Mouse (Mus musculus) heart, postnatal 4 days (tissue): ENCODE results near the gene Me3. TPM values are rescaled to one million over a fixed set of nuclear protein-coding genes. Genes with fewer than 3 reads are reported as not detected.

Experiments
- DNase-seq: peaks from one replicate; pipeline ENCODE4 v3.0.0; 2021
- total RNA-seq, 2 experiments: library from RNA; stranded (reverse); gene quantifications; 2 replicates each; pipeline ENCODE4 v1.2.3; 2021

The Me3 gene
- total RNA-seq, 2 experiments from 2014 or later, result 50.7 to 54.0 TPM

DNA sequence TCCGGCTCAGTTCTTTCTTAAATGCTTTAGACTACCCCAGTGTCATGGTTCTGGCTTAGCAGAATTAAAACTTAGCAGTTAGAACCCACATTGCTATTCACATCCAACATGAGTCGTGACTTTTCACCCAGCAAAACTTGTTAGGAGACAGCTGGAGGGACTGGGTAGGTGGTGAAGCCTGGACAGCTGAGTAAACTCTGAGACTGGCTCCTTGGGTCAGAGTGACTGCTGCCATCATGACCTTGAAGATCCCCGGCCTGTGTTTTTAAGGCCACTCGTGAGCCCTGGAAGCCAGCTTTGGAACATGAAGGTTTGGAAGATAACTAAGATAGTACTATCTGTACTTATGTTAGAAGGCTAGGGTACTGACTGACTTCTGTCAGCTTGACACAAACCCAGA, 35.4 kb downstream of the Me3 start:
- DNase-seq, result peak; percentile 4

- peak; percentile 8 for DNase-seq
These were observed 37.3 kb downstream of the Me3 start for GRCm38 (mm10) chr7:89669461-89669860.

- peak; percentile 1 for DNase-seq
These were observed 39.1 kb downstream of the Me3 start for GRCm38 (mm10) chr7:89671104-89671831.

DNA sequence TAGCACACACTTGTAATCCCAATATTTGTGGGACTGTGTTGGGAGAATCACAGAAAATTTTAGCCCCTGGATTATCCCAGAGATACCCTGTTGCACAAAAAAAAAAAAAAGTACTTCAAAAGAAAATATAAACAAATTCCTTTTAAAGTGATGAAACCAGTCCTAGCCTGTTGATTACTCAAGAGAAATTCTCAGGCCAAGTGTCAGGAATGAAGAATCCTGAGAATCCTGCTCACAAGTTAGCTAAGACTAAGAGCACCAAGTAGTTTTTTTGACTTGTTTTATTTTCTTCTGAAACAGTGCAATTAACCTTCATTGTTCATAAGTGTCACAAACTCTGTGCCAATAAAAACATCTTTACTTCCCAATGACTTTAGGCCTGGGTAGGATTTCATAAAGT, 44.0 kb downstream of the Me3 start:
- no peak for DNase-seq

DNA sequence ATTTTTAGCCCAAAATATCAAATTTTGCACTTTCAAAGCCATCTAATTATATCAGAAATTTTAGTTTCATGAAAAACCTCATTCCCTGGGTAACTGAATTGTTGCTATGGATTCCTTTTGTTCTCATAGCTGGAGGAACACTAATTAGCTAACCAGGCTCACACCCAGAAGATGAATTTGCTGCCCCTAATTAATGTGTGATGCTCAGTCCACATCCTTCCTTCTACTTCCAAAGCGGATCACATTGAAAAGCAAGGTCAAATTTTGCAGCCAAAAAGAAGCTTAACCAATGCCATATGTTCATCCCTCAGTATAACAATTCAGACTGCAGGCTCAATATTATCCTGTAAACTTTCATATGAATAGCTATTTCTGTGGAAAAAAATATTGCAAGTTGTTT, 45.7 kb downstream of the Me3 start:
- DNase-seq, result no peak

- peak; percentile 1 for DNase-seq
These were observed 46.5 kb downstream of the Me3 start for GRCm38 (mm10) chr7:89678719-89679118.

GRCm38 (mm10) chr7:89679139-89679538, 46.9 kb downstream of the Me3 start:
- no peak for DNase-seq

GRCm38 (mm10) chr7:89679621-89680140, 47.5 kb downstream of the Me3 start:
- no peak for DNase-seq

GRCm38 (mm10) chr7:89680891-89681290, 48.7 kb downstream of the Me3 start:
- DNase-seq, result no peak

DNA sequence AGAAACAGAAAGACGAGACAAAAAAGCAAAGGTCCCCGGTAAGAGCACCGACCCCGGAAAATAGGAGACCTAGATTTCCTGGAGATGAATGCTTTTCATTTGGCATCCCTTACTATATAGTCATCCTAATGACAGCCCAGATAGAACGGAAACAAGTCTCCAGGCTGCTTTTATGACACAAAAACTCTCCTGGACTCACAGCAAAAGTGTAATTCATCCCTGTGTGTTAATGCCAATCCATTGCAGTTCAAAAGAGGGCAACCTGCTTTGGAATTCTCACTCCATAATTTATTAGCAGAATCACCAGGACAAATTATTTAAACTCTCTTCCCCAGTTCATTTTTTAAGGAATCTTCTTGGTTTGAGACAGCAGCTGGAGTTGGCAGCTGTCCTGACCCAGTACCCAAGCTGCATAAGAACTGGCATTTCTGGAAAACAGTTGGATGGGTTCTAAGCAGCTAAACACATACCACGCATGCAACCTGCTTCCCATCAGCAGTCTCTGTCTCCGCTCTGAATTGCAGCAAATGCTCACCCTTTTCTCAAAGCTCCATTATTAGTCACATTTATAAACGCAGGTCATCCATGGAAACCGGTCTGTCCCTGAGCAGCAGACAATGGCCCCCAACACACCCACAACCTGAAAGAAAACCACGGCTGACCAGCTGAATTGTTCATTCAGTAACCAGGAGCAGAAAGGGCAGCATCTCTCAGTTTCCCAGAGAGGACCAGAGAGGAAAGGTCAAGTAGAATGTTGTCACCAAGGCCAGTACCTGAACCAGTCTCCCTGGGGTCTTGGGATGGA, 49.7 kb downstream of the Me3 start:
- peak; percentile 2 for DNase-seq

DNA sequence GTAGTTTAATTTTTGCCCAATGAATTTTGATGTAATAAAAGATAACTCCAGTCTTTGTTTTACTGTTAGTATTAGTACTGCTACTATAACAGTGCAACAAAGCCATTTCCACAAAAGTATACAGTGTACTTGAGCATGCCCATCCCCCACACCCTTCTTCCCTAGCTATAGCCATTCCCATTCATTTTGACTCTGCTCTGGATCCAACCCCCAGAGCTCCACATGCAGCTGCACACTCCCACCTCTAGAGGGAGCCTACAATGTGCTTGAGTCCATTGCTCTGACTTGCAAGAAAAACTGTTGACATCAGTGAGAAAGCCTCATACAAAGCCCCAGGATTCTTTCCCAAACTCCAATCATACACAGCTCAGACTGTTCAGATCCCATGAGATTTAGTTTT, 66.0 kb downstream of the Me3 start:
- DNase-seq, result peak; percentile 14

DNA sequence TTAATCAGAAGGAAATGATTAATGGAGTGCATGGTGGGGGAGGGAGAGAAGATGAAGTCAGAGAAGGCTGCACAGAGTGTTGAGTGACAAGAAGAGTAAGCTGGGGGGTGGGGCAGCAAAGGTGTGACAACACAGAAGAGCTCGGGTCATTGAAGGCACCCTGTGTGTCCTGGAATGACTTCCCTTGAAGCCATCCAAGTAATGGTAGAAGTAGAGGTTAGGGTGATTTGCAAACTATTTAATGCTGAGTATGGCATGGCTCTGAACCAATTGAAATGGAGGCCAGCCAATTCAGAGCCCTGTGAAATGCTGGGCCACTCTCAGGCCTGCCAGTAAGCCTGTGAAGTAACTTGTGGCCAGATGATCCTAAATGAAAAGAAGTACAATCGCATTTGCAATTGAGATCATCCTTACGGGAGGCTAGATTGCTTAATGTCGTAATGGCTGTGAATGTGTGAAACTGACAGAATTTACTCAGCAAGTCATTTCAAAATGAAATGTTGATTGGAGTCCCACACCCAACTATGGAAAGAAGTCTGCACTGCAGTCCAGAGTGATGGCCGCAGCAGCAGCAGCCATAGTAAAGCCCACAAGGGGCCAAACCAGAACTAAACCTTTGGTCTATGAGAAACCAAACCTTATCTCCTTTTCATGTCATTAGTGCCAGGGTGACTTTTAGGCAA, 67.6 kb downstream of the Me3 start:
- peak; percentile 51 for DNase-seq

DNA sequence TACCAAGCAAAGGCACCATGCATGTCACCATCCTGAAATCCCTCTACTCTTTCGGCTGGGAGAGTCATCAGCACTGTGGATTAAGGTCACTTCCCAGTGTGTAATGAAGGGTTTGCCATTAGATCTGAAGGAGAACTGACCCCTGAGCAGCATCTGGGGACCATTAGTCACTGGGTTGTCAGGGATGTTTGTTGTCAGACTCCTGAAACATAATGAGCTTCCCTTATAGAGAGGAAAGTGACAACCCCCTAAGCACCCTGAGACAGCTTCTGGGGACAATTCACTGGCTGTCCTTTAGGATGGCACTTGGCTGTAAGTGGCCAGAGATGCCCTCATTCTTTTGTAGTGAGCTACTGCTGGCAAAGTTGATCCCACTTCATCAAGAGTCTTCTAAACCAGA, 68.3 kb downstream of the Me3 start:
- no peak for DNase-seq

GRCm38 (mm10) chr7:89710776-89711175, 78.6 kb downstream of the Me3 start:
- no peak for DNase-seq

DNA sequence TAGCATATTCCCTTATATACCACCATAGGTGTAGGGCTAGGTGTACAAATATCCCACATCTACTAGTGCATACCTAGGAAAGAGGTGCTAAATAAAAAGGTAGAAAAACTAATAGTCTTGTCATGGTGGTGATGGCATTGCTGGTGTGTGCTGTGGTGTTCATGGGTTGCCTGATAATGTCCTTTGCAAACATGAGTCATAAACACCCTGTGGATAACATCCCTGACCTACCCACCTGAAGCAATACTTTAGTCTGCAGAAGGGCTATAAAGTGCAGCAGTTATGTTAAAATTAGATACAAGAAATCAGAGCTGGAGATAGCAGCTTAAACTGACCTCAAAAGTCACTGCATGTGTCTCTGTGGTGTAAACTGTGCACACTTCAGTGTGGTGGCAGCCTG, 80.9 kb downstream of the Me3 start:
- DNase-seq, result no peak

DNA sequence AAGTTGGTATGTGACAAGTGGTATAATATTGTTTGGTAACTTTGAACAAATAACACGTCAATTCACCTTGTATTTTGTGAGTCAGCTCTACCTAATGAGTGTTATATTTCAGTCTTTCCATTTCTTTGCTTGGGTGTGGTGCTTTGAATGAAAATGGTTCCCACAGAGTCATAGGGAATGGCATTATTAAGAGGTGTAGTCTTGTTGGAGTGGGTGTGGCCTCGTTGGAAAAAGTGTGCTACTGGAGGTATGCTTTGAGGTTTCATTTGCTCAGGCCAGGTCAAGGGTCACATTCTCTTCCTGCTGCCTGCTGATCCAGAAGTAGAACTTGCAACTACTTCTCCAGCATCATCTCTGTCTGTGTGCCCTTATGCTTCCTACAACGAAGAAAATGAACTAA, 84.0 kb downstream of the Me3 start:
- no peak for DNase-seq

GRCm38 (mm10) chr7:89717521-89717920, 85.3 kb downstream of the Me3 start:
- no peak for DNase-seq

DNA sequence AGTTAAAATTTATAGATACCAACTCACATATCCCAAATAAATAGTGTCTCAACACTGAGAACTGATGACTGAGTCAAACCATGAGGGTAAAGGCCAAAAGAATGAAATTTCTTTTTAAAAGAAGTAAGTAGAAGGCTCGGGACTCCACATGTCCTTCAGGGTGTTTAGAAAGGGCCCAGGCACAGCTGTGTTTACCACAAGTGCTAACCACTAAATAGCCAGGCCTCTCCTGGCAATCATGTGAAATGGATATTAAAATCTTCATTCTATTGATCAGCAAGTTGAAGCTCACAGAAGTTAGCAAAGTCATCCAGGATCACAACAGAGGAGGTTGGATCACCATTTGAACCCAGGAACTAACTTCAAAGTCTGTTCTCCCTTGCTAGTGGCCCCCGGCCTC, 86.1 kb downstream of the Me3 start:
- DNase-seq, result no peak

DNA sequence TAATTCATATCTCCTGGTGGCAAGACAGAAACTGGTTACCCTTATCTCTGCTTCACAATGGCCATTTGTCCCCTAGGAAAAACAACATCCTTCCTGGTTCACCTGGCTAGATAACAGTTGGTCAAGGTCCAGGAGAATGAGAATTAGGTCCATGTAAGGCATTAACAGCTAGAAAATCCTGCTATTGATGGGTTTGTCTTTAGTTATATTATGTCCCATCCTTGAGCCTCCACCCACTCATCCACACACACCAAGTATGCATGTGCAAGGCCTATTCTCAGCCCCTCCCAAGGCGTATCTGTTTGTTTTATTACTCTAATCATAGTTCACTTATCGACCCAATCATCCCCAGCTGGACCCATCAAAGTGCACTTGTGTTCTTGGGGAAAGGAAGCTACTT, 88.1 kb downstream of the Me3 start:
- DNase-seq, result no peak

GRCm38 (mm10) chr7:89726712-89727111, 94.5 kb downstream of the Me3 start:
- no peak for DNase-seq

GRCm38 (mm10) chr7:89727615-89728014, 95.4 kb downstream of the Me3 start:
- DNase-seq, result no peak

GRCm38 (mm10) chr7:89728393-89728792, 96.2 kb downstream of the Me3 start:
- no peak for DNase-seq

- no peak for DNase-seq
These were observed 98.3 kb downstream of the Me3 start for GRCm38 (mm10) chr7:89730514-89730913.
